Mouse (Mus musculus) adrenal gland, adult 8-10 months (tissue): ENCODE measurements at regions not wholly inside any gene's neighbourhood (a gene's known extent, or its start where the extent isn't known, plus 50 kb on each side); places are given as distances from the start of the nearest gene placed in this dataset.

Source experiments
- DNase-seq: peaks from one replicate; pipeline ENCODE4 v3.0.0; 2022

GRCm38 (mm10) chr15:97458748-97459221 is 211.7 kb upstream of the Amigo2 start:
- DNase-seq, result no peak

GRCm38 (mm10) chr15:97458139-97458747 is 211.2 kb upstream of the Amigo2 start:
- DNase-seq, result no peak

- DNase-seq, result no peak
These were observed 210.4 kb upstream of the Amigo2 start for GRCm38 (mm10) chr15:97457468-97457867.

GRCm38 (mm10) chr15:97456991-97457390 is 209.9 kb upstream of the Amigo2 start:
- no peak for DNase-seq

GRCm38 (mm10) chr15:97455672-97456071 is 208.6 kb upstream of the Amigo2 start:
- no peak for DNase-seq

- no peak for DNase-seq
These were observed 202.6 kb upstream of the Amigo2 start for GRCm38 (mm10) chr15:97449724-97450123.

GRCm38 (mm10) chr15:97449001-97449400 is 201.9 kb upstream of the Amigo2 start:
- no peak for DNase-seq

GRCm38 (mm10) chr15:97448243-97448880 is 201.3 kb upstream of the Amigo2 start:
- no peak for DNase-seq

- DNase-seq, result no peak
These were observed 199.1 kb upstream of the Amigo2 start for GRCm38 (mm10) chr15:97446181-97446580.

GRCm38 (mm10) chr15:97438235-97438760 is 191.2 kb upstream of the Amigo2 start:
- DNase-seq, result no peak
